Mouse (Mus musculus) ovary, postnatal 14 days (tissue): ENCODE measurements around the gene Ctdspl.

Experiments used
- DNase-seq: peaks from one replicate; pipeline ENCODE4 v3.0.0; 2022; ENCODE audit warnings: low spot score

Ctdspl gene

DNA sequence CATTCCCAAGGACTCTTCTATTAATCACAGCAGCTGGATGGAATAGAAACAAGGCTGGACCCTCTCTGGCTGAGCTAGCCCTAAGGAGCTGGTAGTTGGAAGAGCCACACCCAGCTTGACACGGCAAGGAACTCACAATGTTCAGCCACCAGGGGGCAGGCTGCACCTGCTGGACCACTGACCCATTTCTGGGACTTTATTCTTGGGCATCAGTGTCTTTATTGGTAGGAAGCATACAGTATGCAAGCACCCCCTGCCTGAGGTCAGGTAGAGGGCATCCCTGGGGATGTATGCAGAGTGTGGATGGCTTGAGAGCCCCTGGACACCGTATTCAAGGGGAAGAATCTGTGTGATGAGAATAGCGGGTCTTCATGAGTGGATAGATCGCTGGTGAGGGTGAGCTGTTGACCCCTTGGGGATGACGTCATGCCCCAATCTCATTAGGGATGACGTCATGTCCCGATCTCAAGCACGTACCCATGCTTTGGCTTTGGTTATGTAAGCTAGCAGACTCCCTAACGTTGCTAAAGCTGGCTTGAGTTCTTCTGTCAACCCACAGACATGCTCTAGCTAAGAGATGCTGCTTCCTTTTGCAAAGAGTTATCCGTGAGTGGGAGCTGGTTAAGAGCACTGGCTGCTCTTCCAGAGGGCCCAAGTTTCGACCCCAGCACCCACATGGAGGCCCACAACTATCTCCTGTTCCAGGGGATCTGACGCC, 5.3 kb upstream of the Ctdspl start:
- peak; percentile 85 for DNase-seq

DNA sequence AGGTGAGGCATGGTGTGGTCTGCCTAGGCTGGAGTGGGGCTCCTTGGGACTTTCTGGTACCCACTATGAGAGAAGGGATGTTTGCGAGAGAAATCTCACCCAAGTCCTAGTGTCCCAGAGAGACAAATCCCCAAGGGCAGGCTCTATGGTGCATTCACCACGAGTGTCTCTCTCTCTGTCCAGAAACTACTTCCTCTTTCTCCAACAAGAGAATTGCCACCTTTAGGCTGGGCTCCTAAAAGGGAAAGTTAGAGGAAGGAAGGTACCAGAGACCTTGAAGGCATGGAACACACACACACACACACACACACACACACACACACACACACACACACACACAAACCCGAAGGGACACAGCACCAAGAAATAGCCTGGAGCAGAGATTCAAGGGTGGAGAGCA, 4.3 kb upstream of the Ctdspl start:
- DNase-seq: no peak

- DNase-seq: no peak
Measured at GRCm38 (mm10) chr9:118924554-118925085, 1.6 kb upstream of the Ctdspl start.

DNA sequence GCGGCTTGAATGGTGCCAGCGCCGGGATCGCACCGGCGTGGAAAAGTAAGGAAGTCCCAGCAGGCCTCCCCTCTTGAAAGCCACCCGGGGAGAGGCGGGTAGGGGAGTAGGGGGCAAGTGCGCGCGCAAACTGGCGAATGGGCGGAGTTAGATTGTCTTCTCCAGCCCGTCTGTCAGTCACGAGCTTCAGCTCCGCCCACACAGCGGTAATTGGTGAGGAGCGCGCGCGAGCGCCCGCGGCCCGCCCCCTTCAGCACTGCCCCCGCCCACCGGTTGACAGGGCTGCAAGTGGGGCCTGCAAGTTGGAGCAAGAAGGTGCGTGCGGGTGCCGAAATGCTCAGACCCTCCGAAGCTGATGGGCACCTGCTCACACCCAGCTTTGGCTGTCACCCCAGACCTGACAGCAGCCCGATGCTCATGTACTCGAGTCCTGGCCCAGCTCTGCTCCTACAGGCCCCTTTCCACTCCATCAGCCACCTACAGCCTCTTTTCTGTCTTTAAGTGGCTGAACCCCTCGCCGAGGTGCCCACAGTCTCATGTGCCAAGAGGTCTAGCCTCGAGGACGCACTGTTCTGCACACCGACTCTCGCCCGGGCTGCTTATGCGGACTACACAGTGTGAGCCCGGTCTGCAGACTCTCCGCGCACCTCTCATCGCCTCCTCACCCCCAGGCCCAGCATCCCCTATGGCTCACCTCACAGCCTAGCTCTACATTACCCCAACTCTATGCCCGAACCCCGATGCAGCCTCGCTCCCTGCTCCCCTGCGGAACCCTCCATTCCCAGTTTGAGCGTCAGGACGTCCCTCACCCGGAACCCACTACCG, 755 bp upstream of the Ctdspl start:
- peak; percentile 93 for DNase-seq

- DNase-seq: peak; percentile 48
Measured at GRCm38 (mm10) chr9:118926688-118927321, 552 bp downstream of the Ctdspl start.

GRCm38 (mm10) chr9:118927501-118927900, 1.2 kb downstream of the Ctdspl start:
- no peak for DNase-seq

GRCm38 (mm10) chr9:118928007-118928406, 1.8 kb downstream of the Ctdspl start:
- DNase-seq: no peak

DNA sequence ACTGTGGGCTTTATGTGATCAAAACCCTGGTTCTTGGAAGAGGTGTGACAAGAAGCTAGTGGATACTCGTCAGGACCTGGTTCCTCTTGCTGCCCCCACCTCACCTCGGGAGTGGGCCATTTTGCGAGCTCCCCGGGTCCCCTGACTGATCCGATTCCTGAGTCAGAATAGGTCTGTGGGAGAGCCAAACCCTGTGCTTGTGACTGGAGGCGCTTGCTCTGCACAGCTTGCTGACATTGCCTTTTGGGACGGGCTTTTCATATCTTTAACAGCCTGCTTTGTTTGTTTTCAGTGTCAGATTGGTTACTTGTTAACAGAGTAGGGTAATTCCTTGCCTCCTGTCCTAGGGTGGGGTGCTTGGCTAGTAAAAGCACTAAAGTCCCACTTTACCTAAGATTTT, 2.4 kb downstream of the Ctdspl start:
- DNase-seq: no peak

DNA sequence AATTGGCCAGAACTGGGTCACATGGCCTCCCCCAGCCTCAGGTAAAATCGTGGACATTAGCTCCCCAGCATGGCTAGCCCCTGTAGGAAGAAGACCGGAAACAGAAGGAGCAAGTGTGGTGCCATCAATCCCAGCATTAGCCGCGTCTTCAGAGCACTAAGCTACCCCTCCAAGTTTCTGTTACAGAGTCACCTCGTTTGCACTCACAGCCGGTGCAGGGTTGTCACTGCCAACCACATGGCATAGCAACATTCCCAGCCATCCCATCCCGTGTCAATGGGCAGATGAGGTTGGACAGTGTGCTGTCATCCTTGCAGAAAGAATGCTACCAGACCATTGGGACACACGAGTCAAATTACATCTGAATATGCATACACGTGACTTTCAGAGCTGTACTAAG, 4.4 kb downstream of the Ctdspl start:
- no peak for DNase-seq

DNA sequence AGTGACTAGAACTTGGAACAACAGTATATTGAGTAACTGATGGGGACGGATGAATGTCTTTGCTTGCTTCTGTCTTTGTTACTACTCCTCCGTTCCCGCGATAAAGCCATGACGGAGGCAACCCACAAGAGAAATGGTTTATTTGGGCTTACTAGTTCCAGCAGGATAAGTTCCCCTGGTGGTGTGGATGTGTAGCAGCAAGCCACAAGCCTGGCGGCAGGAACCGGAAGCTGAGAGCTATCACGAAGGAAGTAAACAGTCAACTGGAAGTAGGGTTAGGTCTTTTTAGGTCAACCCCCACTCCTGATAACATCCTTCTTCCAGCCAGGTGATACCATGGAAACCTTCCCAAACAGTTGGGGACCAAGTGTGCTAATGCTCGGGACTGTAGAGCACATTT, 7.5 kb downstream of the Ctdspl start:
- no peak for DNase-seq

- no peak for DNase-seq
Measured at GRCm38 (mm10) chr9:118934319-118934718, 8.1 kb downstream of the Ctdspl start.

DNA sequence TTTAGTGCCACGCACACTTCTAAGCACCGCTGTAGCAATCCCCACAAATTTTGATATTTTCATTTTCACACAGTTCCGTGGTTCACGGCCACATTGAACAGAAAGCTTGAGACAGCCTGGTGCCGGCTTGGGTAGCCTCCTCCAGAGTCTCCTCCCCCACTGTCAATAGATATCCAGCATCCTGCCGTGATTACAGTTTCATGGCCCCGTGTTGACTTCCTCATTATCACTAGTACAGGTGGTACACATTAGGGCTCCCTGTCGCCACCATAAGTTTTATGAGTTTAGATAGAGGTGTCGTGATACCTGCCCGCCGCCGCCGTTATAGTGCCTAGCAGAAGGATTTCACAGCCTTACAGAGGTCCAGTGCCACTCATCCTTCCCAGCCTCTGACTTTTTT, 8.8 kb downstream of the Ctdspl start:
- DNase-seq: no peak

- no peak for DNase-seq
Measured at GRCm38 (mm10) chr9:118936071-118936470, 9.8 kb downstream of the Ctdspl start.

GRCm38 (mm10) chr9:118937515-118937914, 11.3 kb downstream of the Ctdspl start:
- no peak for DNase-seq

DNA sequence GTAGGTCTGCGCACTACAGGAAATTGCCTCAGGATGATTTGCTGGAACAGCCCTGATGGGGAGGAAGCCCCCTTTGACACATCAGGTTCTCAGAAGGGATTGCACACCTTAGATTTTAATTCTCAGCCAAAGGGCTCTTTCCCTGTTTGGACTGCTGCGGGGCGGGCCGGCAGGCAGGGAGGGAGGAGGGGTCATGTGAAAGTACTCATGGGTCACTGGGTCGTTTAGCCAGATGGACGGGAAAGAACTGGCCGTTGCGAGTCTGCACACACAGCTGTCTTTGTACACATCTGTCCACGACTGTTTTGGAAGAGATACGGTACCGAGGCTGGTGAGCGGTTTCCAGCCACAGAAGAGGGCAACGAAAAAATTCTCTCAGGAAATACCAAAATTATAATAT, 13.2 kb downstream of the Ctdspl start:
- DNase-seq: no peak

GRCm38 (mm10) chr9:118939831-118940230, 13.6 kb downstream of the Ctdspl start:
- DNase-seq: no peak

- no peak for DNase-seq
Measured at GRCm38 (mm10) chr9:118940591-118941207, 14.4 kb downstream of the Ctdspl start.

GRCm38 (mm10) chr9:118942030-118942429, 15.8 kb downstream of the Ctdspl start:
- no peak for DNase-seq

- no peak for DNase-seq
Measured at GRCm38 (mm10) chr9:118943941-118944340, 17.7 kb downstream of the Ctdspl start.

DNA sequence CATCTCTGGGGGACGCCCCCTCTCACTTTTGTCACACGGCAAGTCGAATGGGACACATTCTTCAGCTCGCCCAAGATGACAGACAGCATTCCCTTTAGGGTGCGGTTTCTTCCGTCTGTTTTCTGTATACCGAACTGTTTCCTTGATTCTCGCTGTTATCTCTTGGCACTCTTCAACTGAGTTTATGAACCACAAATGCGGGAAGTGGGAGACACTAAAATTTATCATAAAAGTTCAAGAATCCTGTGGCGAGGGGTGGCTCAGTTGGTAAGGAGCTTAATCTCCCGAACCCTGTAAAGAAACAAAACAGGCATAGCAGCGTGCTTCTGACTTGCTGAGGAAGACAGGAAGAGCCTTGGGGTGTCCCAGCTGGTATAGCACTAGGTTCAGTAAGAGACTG, 18.1 kb downstream of the Ctdspl start:
- no peak for DNase-seq

DNA sequence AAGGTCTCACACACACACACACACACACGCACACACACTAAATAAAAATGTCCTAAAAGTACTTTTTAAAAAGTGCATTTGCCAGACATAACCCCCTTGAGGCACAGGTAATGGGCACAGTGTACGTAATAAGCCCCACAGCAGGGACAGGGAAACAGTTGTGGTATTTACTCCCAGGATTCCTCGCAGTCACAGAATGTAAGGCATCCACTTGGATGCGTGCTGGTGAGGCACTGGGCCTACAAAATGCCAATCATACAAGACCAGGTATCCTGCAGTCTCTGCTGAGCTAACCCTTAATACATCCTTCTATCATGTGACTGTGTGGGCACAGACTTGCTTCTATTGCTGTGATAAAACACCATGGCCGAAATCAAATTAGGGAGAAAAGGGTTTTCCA, 22.2 kb downstream of the Ctdspl start:
- DNase-seq: no peak

- DNase-seq: no peak
Measured at GRCm38 (mm10) chr9:118949124-118949523, 22.9 kb downstream of the Ctdspl start.
